Mouse (Mus musculus) heart, postnatal 14 days (tissue): Measurements from ENCODE around the gene Sbds. TPM values are rescaled to one million over a fixed set of nuclear protein-coding genes. Genes with fewer than 3 reads are reported as not detected.

Source experiments
- DNase-seq, 2 experiments: peaks; one replicate each; pipeline ENCODE4 v3.0.0; 2021 to 2022
- intact Hi-C: fragments of 180-260 bp; cut with DNase I; formaldehyde crosslinking; loops from one replicate; pipeline ENCODE4 v1.15.1; 2025
- long read RNA-seq, 2 experiments: library from polyadenylated mRNA; stranded (forward); transcript quantifications; one replicate each; pipeline ENCODE4 v2.0.0; 2021
- total RNA-seq, 2 experiments: library from RNA; stranded (reverse); gene quantifications; 2 replicates each; pipeline ENCODE4 v1.2.3; 2021

Sbds gene
- 10 to 100 TPM; 39.9 to 45.4 TPM for total RNA-seq
- long read RNA-seq, experiment 1, transcript Sbds-201 (5 exons, 1,548 nt), result major isoform, 80 of 84 reads
- long read RNA-seq, experiment 1, partial matches to known transcripts, result 2 of 84 reads
- long read RNA-seq, experiment 1, other reads (novel, unspliced or antisense), result 2 of 84 reads
- long read RNA-seq, experiment 2, transcript Sbds-201 (5 exons, 1,548 nt), result major isoform, 60 of 68 reads
- long read RNA-seq, experiment 2, partial matches to known transcripts, result 1 of 68 reads
- long read RNA-seq, experiment 2, other reads (novel, unspliced or antisense), result 7 of 68 reads

DNA sequence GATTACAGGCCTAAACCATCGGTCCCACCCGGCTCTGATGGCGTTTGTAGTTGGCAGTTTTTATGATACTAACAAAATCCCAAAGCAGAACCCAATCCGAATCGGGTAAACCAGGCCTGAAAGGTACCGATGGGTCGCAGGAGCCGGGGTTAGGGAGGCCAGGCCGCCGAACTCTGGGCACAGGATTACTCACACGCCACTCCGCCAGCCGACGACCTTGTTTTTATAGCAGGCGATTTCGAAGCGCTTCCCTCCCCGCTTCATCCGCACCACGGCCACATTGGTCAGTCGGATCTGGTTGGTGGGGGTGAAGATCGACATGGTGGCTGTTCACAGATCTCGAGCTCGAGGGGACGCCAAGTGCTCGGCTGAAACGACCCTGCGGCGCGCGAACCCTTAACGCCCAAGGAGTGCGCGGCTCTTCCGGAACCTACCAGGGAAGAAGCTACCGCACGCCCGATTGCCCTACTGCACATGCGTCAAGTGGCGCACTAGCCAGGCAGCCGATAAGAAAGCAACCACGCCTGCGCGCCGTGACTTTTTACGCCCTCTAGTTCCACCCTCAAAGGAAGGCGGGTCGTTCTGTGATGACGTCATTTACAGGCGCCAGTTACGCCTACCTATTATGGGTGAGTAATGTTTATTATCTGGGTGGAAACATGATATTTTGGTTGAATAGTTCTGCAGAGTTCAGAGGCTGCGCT, at the start of gene Sbds, which contains the start of gene Tyw1:
Gene Sbds (minus strand): TSS at position 514 of the 704 bp plus-strand sequence.
Gene Tyw1 (plus strand): TSS at position 603 of the 704 bp plus-strand sequence.
- intact Hi-C loops, result loop anchor here (2.0 to 10.0 kb wide), 3 partner anchors 30 to 740 kb away; partner anchors contain the start of genes Asl and Crcp

DNA sequence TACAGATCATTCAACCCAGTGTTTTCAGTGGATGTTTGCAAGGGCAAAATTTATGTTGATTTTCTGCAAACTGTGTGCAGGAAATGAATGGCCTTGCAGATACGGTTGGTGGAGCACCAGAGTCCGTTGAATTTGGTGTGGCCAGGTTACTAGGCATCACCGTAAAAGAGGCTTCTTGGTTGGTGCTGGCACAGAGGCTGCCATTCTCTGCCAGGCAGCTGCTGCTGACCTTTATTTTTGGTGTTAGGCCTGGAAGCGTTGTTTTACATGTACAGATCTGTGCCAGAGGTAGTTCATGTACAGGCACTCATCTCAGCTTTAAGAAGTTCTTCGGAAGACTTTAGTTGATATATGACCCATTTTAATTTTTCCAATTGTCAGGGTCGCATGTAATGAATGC, 48.3 kb upstream of the Sbds start:
- DNase-seq, result no peak
- intact Hi-C loops, result no loop called here

More for the DNA sequence above, at the start of gene Sbds, which contains the start of gene Tyw1:
- peak; percentile 96 to 97 for DNase-seq

DNA sequence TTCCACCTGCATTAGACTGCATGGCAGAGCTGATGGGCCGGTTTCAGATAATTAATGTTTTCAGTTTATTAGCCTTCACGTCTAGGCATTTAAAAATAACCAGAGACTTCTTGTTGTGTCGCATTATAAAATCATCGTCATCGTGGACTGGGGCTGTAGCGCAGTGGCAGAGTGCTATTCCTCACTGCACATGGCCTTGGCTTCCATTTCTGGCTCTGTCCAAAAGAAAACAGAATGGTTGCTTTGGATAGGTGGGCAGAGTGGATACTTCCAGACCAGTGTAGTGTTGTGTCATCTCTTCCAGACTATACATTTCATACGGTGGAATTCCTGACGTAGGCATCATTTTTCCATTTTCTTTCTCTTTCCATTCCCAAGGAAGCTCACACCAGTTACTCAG, 44.2 kb upstream of the Sbds start:
- no peak for DNase-seq
- intact Hi-C loops, result no loop called here

DNA sequence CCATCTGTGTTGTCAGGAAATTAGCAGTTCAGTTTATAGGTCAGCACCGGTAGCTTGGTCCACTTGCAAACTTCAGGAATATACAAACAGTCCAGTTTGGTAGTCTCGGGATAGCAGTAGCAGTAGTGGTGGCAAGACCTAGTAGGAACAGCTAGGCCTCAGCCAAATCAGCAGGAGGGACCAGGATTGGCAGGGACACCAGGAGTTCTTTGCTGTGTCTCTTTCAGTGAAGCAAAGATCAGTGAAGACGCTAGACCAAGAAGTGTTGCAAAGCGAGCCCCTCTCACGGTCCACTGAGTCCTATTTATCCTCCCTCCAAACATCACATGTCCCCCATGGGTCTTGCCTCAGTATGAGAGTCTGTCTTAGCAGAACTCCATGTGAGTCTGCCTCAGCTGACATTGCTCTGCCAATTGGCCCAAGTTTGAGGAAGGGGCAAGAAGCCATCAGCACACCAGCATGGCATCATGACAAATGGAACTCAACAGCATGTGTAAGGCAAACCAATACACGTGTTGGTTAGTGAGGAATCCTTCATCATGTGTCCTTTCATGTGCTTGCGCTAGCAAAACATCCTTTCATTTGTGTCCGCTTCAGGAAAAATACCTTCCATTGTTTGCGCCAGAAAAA, 43.6 kb upstream of the Sbds start:
- intact Hi-C loops, result no loop called here

DNA sequence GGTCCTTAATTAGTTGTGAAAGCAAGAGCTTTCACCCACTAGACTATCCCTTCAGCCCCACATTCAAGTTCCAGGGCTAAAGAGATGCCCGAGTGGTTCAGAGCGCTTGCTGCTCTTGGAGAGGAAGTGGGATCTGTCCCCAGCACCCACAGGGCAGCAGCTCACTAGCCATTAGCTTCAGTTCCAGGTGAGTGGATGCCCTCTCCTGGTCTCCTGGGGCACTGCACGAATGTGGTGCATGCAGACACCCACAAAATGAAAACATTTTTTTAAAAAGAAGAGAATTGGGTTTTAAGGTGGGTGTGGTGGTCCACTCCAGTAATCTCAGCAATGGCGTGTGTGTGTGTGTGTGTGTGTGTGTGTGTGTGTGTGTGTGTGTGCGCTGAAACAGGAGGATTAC, 40.7 kb upstream of the Sbds start:
- intact Hi-C loops, result no loop called here
- DNase-seq, result no peak

More for the DNA sequence above, 43.6 kb upstream of the Sbds start:
- no peak for DNase-seq

DNA sequence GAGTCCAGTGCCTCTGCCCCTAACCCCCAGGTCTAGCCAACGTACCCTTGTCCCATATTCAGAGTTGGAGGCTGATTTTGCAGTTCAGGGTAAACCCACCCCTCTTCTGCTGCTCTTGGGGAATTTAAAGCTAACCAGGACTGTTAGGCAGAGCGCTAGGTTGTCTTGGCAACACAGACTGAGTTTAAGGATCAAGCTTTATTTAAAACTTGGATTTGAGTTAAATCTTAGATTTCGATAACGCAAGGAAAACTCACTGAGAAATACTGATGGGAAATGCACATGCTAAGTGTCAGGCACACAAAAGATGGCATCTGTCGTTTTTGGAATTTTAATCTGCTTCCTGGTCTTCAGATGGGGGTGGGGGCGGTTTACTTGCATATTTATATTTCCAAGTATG, 39.3 kb upstream of the Sbds start:
- intact Hi-C loops, result no loop called here

DNA sequence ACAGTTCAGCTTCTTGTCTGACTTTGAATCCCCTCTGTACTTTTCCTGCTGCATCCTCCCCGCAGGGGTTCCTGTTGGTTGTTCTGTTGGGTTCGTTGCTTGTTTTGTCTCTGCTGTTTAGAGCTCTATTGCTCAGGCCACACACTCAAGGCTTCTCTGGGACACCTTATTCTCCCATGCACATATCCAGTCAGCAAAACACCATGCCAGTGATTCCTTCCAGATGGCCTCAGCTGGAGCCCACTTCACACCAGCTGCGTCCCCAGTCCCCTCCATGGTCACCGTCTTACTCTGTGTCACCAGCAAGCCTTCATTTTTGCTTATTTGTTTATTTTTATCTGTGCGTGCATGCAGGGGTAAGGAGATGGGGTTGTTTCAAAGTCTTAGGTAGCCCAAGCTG, 38.6 kb upstream of the Sbds start:
- intact Hi-C loops, result no loop called here
- DNase-seq, result peak in 1 of 2 experiments; percentile 11

More for the DNA sequence above, 39.3 kb upstream of the Sbds start:
- no peak for DNase-seq

DNA sequence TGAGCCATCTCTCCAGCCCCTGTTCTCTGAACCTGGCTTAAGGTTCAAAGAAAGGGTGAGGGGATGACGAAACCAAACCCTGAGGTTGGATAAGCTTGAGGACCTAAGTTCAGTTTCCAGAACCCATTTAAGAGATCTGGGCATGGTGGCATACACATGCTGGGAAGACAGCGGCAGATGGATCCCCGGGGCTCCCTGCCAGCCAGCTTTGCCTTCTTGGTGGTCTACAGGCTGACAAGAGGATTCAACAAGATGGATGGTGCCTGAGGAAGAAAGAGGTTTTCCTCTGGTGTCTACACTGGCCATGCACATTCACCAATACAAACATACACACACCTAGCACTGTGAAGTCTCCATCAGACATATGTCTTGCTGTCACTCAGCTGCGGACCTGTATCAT, 37.6 kb upstream of the Sbds start:
- DNase-seq, result no peak
- intact Hi-C loops, result no loop called here

DNA sequence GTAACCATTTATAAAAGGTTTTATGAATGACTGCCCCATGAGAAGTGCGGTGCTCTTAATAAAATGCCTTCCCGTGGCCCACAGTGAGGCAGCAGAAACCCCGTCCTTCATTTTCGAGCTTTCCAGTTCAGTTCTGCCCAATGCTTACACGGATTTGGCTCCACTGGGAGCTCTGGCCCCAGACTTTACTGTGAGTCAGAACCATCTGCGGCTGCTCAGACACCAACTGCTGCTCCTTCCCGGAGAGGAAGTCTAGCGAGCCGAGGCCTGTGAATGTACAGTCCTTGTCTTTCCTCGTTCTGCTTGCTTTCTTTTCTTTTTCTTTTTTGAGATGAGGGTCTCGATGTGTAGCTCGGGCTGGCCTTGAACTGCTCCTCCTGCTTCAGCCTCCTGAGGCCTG, 35.4 kb upstream of the Sbds start:
- DNase-seq, result peak; percentile 6 to 28
- intact Hi-C loops, result no loop called here

DNA sequence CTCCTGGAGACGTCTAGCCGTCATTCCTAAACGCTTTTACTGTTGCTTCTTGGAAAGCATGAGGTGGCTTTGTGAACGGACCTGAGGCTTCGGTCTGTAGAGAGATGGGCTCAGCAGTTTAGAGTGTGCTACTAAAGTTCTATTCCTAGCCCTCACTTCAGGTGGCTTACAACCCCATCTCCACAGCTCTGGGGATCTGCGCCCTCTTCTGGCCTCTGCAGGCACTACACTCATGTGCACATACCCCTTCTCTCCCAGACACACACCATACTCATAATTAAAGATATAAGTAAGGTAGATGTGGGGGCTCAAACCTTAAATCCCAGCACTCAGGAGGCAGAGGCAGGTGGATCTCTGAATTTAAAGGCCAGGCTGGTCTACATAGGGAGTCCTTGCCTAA, 34.9 kb upstream of the Sbds start:
- intact Hi-C loops, result no loop called here
- no peak for DNase-seq

DNA sequence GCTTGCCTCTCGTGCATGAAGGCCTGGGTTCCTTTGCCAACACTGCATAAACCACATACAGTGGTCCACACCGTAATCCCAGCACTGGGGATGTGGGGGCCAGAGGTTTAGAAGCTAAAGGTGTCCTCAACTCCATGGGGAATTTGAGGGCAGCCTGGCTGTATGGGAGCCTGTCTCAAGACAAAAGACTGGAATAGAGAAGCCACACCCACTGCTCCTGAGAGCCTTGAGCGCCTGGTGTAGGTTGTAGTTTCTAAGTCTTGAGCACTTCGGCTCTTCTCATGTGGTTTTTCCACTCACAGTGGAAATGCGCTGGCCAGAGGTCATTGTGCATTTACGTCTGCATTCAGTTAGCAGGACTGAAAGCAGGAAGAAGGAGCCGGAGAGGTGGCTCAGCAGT, 32.8 kb upstream of the Sbds start:
- no peak for DNase-seq
- intact Hi-C loops, result no loop called here

DNA sequence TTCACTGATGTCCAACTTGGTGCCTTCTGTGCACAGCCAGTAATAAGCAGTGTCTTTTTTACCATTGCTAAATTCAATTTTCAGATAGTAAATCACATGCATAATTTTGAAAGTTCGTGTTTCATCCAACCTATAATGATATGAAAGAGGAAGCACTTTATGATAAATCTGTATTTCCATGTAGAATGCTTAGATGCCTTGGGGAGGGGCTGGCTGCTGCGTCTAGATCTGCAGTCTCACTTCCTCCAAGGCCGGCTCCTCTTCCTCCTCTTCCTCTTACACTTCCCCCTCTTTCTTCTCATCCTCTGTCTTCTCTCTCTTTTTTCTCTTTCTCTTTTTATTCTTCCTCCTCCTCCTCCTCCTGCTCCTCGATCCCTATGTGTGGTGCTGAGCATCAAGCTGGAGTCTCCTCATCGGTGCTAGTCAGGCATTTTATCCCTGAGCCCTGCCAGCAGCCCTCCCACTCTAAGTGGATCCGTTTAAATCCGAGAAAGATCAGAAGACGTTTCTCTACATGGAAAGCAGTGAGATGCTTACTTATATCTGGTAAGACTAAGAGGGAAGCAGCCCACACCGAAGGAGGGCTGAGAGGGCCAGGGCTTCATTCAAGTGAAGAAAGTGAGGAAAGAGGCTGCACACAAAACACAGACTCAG, 27.9 kb upstream of the Sbds start:
- no peak for DNase-seq
- intact Hi-C loops, result no loop called here

DNA sequence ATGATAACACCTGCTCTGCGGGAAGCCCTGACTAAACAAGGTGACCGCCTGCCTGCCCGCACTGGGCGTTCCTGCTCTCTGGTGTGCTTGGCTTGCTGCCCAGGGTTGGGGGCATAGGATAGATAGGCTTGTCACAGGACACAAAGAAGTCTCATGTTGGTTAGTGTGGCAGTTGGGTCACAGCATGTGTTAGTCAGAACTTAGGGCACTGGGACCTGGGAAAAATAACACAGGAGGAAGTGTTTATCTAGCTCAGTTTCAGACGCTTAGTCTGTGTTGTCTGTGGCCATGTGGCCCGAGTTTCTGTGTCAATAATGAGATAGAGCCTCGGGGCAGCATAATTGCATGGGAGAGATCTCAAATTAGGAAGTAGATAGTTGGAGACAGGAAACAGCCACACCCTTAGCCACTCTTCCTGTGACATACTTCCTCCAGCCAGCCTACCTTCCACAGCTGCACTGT, 22.7 kb upstream of the Sbds start:
- no peak for DNase-seq
- intact Hi-C loops, result loop anchor here (10.0 kb wide), 1 partner anchor 1157 kb away; no protein-coding TSS in a partner anchor

DNA sequence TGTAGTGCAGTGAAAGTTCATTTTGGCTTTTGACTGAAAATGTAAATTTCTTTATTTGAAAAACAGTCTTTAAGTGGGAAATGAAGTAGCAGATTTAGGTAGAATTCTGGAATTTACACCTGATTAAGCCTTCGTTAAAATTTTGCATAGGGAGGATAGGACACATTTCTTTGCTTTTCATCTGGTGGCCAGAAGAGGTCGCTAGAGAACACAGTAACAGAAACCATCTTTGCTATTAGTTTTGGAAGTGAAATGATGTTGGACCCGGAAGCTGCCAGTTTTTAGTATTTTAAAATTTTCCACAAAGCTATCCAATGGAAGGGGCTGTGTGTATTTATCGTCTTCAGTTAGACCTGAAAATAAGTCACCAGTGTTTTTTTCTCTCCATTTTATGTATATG, 20.2 kb upstream of the Sbds start:
- intact Hi-C loops, result loop anchor here (1.0 to 10.0 kb wide), 2 partner anchors 578 to 1159 kb away; no protein-coding TSS in a partner anchor
- peak; percentile 31 to 57 for DNase-seq

DNA sequence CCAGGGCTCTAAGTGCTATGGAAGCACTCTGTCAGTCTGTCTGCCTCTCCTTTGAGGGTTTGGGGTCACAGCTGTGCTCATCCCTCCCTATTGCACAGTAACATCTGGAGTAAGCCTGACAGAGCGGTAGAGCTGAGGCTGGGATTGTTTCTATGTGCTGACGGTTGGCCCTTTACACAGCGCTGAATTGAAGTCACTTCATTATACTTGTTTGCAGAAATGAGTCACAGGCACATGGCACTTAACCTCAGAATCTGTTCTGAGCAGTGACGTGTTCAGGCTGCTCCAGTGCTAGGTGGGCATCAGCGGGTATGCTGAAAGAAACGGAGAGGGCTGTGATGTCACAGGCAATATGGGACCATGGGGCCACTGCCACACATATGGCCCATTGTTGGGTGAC, 17.7 kb upstream of the Sbds start:
- intact Hi-C loops, result loop anchor here (10.0 kb wide), 1 partner anchor 1162 kb away; no protein-coding TSS in a partner anchor
- no peak for DNase-seq

DNA sequence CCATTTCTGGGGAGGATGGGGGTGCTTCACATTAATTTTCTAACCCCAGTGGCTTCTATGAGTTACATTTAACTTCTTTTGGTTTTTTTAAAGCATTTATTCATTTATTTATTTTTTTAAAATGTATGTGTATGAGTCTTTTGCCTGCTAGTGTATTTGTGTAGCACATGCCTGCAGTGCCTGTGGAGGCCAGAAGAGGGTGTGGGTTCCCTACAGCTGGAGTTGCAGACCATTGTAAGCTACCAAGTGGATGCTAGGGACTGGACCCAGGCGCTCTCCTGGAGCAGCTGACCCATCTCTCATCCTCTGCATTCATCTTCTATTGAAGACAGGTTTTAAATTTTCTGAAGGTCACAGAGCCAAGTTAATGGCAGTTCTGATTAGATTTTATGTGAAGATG, 17.0 kb upstream of the Sbds start:
- intact Hi-C loops, result loop anchor here (10.0 kb wide), 1 partner anchor 1162 kb away; no protein-coding TSS in a partner anchor
- DNase-seq, result no peak

DNA sequence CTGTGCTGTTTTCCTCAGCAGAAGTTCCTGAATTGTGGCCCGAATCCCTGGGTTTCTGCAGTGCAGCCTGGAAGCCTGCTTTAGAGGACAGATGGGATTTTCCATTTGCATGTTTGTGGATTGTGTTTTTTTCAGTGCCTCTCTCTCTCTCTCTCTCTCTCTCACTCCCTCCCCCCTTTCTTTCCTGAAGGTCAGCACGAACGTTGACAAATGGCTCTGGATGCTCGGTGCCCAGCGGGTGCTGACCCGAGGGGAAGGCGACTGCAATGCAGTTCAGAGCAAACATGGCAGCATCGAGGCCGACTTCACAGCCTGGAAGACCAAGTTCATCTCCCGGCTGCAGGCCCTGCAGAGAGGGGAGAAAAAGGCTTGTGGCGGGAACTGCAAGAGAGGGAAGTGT, 13.6 kb upstream of the Sbds start:
- DNase-seq, result no peak
- intact Hi-C loops, result no loop called here

DNA sequence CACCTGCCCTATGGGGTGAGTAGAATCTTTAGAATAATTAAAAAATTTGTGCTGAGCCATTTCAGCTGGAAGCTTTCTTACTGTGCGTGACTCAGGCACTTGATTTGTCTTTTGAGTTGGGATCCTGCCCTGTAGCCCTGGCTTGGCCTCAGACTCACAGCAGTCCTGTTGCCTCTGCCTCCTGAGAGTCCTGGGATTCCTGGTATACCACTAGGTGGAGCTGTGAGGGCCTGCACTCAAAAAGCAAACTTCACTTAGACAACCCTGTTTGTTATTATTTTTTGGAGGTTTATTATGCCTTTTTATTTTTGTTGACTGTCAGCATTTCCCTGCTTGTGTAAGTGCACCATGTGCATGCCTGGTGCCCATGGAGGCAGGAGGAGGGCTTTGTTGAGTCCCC, 12.0 kb upstream of the Sbds start:
- intact Hi-C loops, result no loop called here
- DNase-seq, result peak; percentile 11 to 31

DNA sequence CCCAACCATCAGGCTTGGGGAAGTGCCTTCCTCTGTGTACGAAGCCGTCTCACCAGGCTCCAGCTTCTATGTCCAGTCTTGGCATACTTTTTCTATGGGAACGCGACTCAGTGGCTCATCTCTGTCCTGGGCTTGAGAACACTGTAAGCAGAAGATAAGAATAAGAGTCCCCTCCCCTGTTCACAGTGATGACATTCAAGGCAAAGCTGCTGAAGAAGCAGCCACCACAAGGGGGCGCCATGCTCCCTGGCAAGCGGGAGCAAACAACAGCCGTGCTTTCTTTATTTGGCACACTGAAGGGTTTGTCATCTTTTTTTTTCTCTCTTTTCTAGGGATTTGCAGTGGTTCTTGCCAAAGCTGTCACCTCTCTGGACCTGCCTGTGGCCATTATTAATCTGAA, 11.3 kb upstream of the Sbds start:
- DNase-seq, result peak in 1 of 2 experiments; percentile 45
- intact Hi-C loops, result no loop called here

DNA sequence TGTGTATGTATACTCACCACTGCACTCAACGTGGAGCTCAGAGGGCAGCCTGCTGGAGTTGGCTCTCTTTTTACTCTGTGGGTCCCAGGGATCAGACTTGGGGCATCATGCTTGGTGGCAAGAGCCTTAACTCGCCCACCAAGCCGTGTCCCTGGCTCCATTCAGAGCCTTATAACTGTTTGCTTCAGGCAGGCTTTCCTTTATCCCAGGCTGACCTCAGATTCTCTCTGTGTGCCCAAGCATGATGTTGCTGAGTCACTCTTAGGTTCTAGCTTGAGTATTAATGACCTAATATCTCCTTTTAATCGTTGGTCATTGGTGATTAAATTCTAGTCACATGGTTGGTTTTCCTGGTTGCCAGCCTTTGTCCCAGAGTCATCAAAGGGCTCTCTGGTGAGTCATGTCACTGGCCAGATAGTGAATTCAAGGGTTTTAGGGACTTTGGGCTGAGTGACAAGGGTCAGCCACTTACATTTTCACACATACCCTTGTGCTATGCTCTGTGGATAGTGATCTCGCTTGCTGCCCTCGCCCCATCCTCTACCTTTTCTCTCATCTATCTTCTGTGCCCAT, 9.2 kb upstream of the Sbds start:
- DNase-seq, result no peak
- intact Hi-C loops, result no loop called here
